21 mouse cellular contexts compared by ENCODE assay signal in genomic region chr6:115978596-115978995, GRCm38 (mm10). TPM values are rescaled to one million over a fixed set of nuclear protein-coding genes. Genes with fewer than 3 reads are reported as not detected.
DNase-seq lines count a peak whose midpoint lies in the region; ATAC-seq and TF ChIP-seq lines count a peak whose summit lies in the region.
"Had no signal": no experiment of that assay in that cellular context is flagged by ENCODE, and none has a peak within 500 bp of the region (broad histone marks: within the 10 kb centered on the region; RNA-seq: fewer than 3 reads in every experiment).

No protein-coding gene starts in this region.

- no peaks in the 10 kb centered on the region for H3K4me1 ChIP-seq in kidney, adult 2 months (ENCODE audit: control insufficient read depth, insufficient read depth, low read length)
- no peaks in the 10 kb centered on the region for H3K4me1 ChIP-seq in MEL (ENCODE audit: control insufficient read depth in 1 of 2, insufficient read depth in 2 of 2, low read length in 2 of 2)
- H3K4me1 ChIP-seq in heart, embryonic 11.5 days (ENCODE audit: control insufficient read depth, insufficient read depth, low read length): peaks cover 22% of the 10 kb centered on the region

- no peaks in the 10 kb centered on the region for H3K36me3 ChIP-seq in kidney, adult 2 months (ENCODE audit: control insufficient read depth, insufficient read depth, low read length)
- no peaks in the 10 kb centered on the region for H3K36me3 ChIP-seq in MEL (ENCODE audit: control insufficient read depth in 1 of 2, insufficient read depth in 2 of 2, low read length in 2 of 2)
- no peaks in the 10 kb centered on the region for H3K36me3 ChIP-seq in heart, embryonic 11.5 days (ENCODE audit: control insufficient read depth, insufficient read depth, low read length)
- H3K36me3 ChIP-seq: forebrain, embryonic 10.5 days; hindbrain, embryonic 10.5 days; liver, embryonic 15.5 days; midbrain, embryonic 13.5 days had no signal

- no peak overlapping the region for H3K9ac ChIP-seq in MEL (ENCODE audit: control insufficient read depth, low read depth, low read length, poor library complexity, severe bottlenecking)
- no peak overlapping the region for H3K9ac ChIP-seq in heart, embryonic 11.5 days (ENCODE audit: low read depth, low read length)
- H3K9ac ChIP-seq: heart, embryonic 15.5 days; liver, embryonic 15.5 days; midbrain, embryonic 13.5 days had no signal

- H3K4me2 ChIP-seq in heart, embryonic 11.5 days: no peak overlapping the region
- H3K4me2 ChIP-seq: heart, embryonic 15.5 days; liver, embryonic 15.5 days; midbrain, embryonic 13.5 days had no signal

- 0 out of 2 replicates have a peak, but pooled peaks have one; percentile 10 for TF ChIP-seq CTCF in kidney, adult 2 months (conservative IDR thresholded peaks at IDR 0.05; ENCODE audit: insufficient read depth, insufficient read length, low read depth, low read length)
- peak; percentile 40 to 52 (median 50) for TF ChIP-seq CTCF in MEL (IDR thresholded peaks at IDR 0.05 in 2 of 3, conservative IDR thresholded peaks at IDR 0.05 in 1 of 3; ENCODE audit: control insufficient read depth in 1 of 3, insufficient read depth in 1 of 3, low read depth in 2 of 3, low read length in 3 of 3, poor library complexity in 1 of 3, severe bottlenecking in 1 of 3)

- no peaks in the 10 kb centered on the region for H3K79me2 ChIP-seq in MEL (ENCODE audit: control insufficient read depth, insufficient read depth, low read length, poor library complexity)

- TF ChIP-seq EP300 in MEL (IDR thresholded peaks at IDR 0.05; ENCODE audit: low read depth in 1 of 2, low read length in 2 of 2): no peak

- H3K9me3 ChIP-seq in MEL (replicated peaks; ENCODE audit: insufficient read depth, low read length): no peaks in the 10 kb centered on the region
- H3K9me3 ChIP-seq in heart, embryonic 11.5 days (replicated peaks; ENCODE audit: control insufficient read depth, low read length): no peaks in the 10 kb centered on the region
- H3K9me3 ChIP-seq: forebrain, embryonic 10.5 days; heart, embryonic 15.5 days; hindbrain, embryonic 10.5 days; limb, embryonic 10.5 days; liver, embryonic 15.5 days; midbrain, embryonic 13.5 days had no signal

- 70% methylated on average over 8 of the region's 8 CpGs for WGBS in kidney, adult 2 months
- WGBS in heart, embryonic 11.5 days (ENCODE audit: insufficient replicate concordance): 63% methylated on average over 8 of the region's 8 CpGs

- no peak overlapping the region for H3K4me3 ChIP-seq in kidney, adult 2 months (ENCODE audit: insufficient read depth, low read depth, low read length)
- no peak overlapping the region for H3K4me3 ChIP-seq in MEL (ENCODE audit: control insufficient read depth in 1 of 2, insufficient read depth in 1 of 2, low read depth in 2 of 2, low read length in 2 of 2)
- no peak overlapping the region for H3K4me3 ChIP-seq in heart, embryonic 11.5 days (ENCODE audit: low read depth, low read length)
- H3K4me3 ChIP-seq: forebrain, embryonic 10.5 days; heart, embryonic 15.5 days; hindbrain, embryonic 10.5 days; limb, embryonic 10.5 days; liver, embryonic 15.5 days; midbrain, embryonic 13.5 days had no signal

- TF ChIP-seq RAD21 in MEL (IDR thresholded peaks at IDR 0.05; ENCODE audit: low read depth, low read length): no peak; the same call in none of the 2 replicates

- no peak overlapping the region for H3K27ac ChIP-seq in kidney, adult 2 months (ENCODE audit: insufficient read depth, low read depth, low read length)
- no peak overlapping the region for H3K27ac ChIP-seq in MEL (ENCODE audit: control insufficient read depth, low read depth, low read length)
- no peak overlapping the region for H3K27ac ChIP-seq in heart, embryonic 11.5 days (ENCODE audit: low read depth, low read length)
- H3K27ac ChIP-seq: forebrain, embryonic 10.5 days; heart, embryonic 15.5 days; limb, embryonic 10.5 days; liver, embryonic 15.5 days; macrophage; midbrain, embryonic 13.5 days had no signal

- DNase-seq in kidney, adult 2 months: no peak
- DNase-seq in kidney, adult 8-10 months: no peak
- peak; percentile 55 for DNase-seq in right cerebral cortex, postnatal 14 days
- no peak for DNase-seq in right cerebral cortex, adult 2 months (ENCODE audit: low spot score in 2 of 2)
- DNase-seq in MEL (ENCODE audit: low read depth, low spot score): peak; percentile 20
- peak; percentile 33 for DNase-seq in induced T-regulatory cell, adult 2 months (ENCODE audit: low read depth)
- DNase-seq in T-cell, adult 2 months (ENCODE audit: low spot score): no peak
- DNase-seq: cerebellum, adult 11-12 months; kidney, adult 18-20 months; layer of hippocampus, postnatal 36 days had no signal

- no peaks in the 10 kb centered on the region for H3K27me3 ChIP-seq in kidney, adult 2 months (replicated peaks; ENCODE audit: control insufficient read depth, insufficient read depth, low read length)
- no peaks in the 10 kb centered on the region for H3K27me3 ChIP-seq in MEL (ENCODE audit: control insufficient read depth in 1 of 2, insufficient read depth in 2 of 2, low read length in 2 of 2)
- no peaks in the 10 kb centered on the region; the same call in 1 of the 2 replicates for H3K27me3 ChIP-seq in heart, embryonic 11.5 days (ENCODE audit: control insufficient read depth, insufficient read depth, low read length)
- H3K27me3 ChIP-seq: CH12.LX; heart, embryonic 15.5 days; liver, embryonic 15.5 days; midbrain, embryonic 13.5 days had no signal

- no peak for ATAC-seq in heart, embryonic 11.5 days (replicated peaks; ENCODE audit: insufficient number of reproducible peaks, low FRiP score, low TSS enrichment)
- ATAC-seq: midbrain, embryonic 13.5 days had no signal

- no peak for TF ChIP-seq POLR2A in kidney, adult 2 months (IDR thresholded peaks at IDR 0.05; ENCODE audit: low read depth, low read length)
- TF ChIP-seq POLR2A in MEL (IDR thresholded peaks at IDR 0.05; ENCODE audit: control insufficient read depth in 1 of 2, insufficient read depth in 1 of 2, low read depth in 1 of 2, low read length in 2 of 2, poor library complexity in 1 of 2): no peak

TF ChIP-seq in MEL, 35 proteins besides CTCF, POLR2A, EP300 and RAD21:
- TF ChIP-seq CHD1 (IDR thresholded peaks at IDR 0.05; ENCODE audit: low read depth, low read length): no peak
- TF ChIP-seq USF2 (IDR thresholded peaks at IDR 0.05; ENCODE audit: borderline replicate concordance in 1 of 2, insufficient read depth in 1 of 2, low read depth in 1 of 2, low read length in 2 of 2): no peak
- no peak for TF ChIP-seq USF1 (IDR thresholded peaks at IDR 0.05; ENCODE audit: low read depth, low read length)
- TF ChIP-seq GABPA (IDR thresholded peaks at IDR 0.05; ENCODE audit: low read depth, low read length): no peak
- no peak for TF ChIP-seq MAFK (IDR thresholded peaks at IDR 0.05; ENCODE audit: borderline replicate concordance, low read depth, low read length)
- no peak for TF ChIP-seq MAX (IDR thresholded peaks at IDR 0.05; ENCODE audit: low read length)

RNA-seq across cellular contexts. Expression of gene Plxnd1, which starts 16.2 kb away (rescaled TPM):
- polyA plus RNA-seq in kidney, adult 2 months (2012; rRNA removed): 54.2 and 60.2 TPM in 2 replicates
- 4.8 and 6.6 TPM in 2 replicates for total RNA-seq in MEL (2012; rRNA removed)
- 10 to 100 TPM in 1 of 2 experiments, not detected in 1; 19.2 TPM for polyA plus RNA-seq in MEL (2012; ENCODE audit: insufficient read depth in 1 of 2, insufficient read length in 2 of 2, low read depth in 1 of 2, low replicate concordance in 2 of 2, missing spikeins in 1 of 2)
- 56.1 and 60.0 TPM in 2 replicates for polyA plus RNA-seq in heart, embryonic 11.5 days (2014; fragmentation: Nextera tagmentation; extraction: Ambion mirVana)

RNA-seq across cellular contexts. Expression of gene H1foo, which starts 33.9 kb away (rescaled TPM):
- not detected in 2 replicates for polyA plus RNA-seq in kidney, adult 2 months (2012; rRNA removed)
- total RNA-seq in MEL (2012; rRNA removed): not detected in 2 replicates
- polyA plus RNA-seq in MEL (2012; ENCODE audit: insufficient read depth in 1 of 2, insufficient read length in 2 of 2, low read depth in 1 of 2, low replicate concordance in 2 of 2, missing spikeins in 1 of 2): not detected
- not detected in 2 replicates for polyA plus RNA-seq in heart, embryonic 11.5 days (2014; fragmentation: Nextera tagmentation; extraction: Ambion mirVana)
- total RNA-seq: layer of hippocampus, postnatal 36 days had no signal
- polyA plus RNA-seq: brain, embryonic 14.5 days; embryonic facial prominence, embryonic 14.5 days; forebrain, embryonic 10.5 days; heart, embryonic 15.5 days; hindbrain, embryonic 10.5 days; limb, embryonic 10.5 days; liver, embryonic 15.5 days; macrophage; midbrain, embryonic 13.5 days had no signal

RNA-seq across cellular contexts. Expression of gene Rho, which starts 47.0 kb away (rescaled TPM):
- 0.66 and 0.96 TPM in 2 replicates for polyA plus RNA-seq in kidney, adult 2 months (2012; rRNA removed)
- not detected in 2 replicates for total RNA-seq in MEL (2012; rRNA removed)
- polyA plus RNA-seq in MEL (2012; ENCODE audit: insufficient read depth in 1 of 2, insufficient read length in 2 of 2, low read depth in 1 of 2, low replicate concordance in 2 of 2, missing spikeins in 1 of 2): under 1 TPM in 1 of 2 experiments, not detected in 1; 0.11 TPM
- 0.04 and 0.16 TPM in 2 replicates for polyA plus RNA-seq in heart, embryonic 11.5 days (2014; fragmentation: Nextera tagmentation; extraction: Ambion mirVana)
- polyA plus RNA-seq: heart, embryonic 15.5 days; liver, embryonic 15.5 days; macrophage had no signal

Comparison
In these comparisons a context has a peak if more than half of its experiments do, and no peak if none do; other contexts are left out.
1. DNase-seq: peak in right cerebral cortex, postnatal 14 days (single experiment), MEL (single experiment) and induced T-regulatory cell, adult 2 months (single experiment); none in kidney, adult 2 months (single experiment), kidney, adult 8-10 months (0 of 2), right cerebral cortex, adult 2 months (0 of 2) and T-cell, adult 2 months (single experiment).